Mouse (Mus musculus) layer of hippocampus, postnatal 36 days (tissue): Measurements from ENCODE around the gene Arhgap32. TPM values are rescaled to one million over a fixed set of nuclear protein-coding genes. Genes with fewer than 3 reads are reported as not detected.

Experiments used
- DNase-seq, 2 experiments: peaks; one replicate each; pipeline ENCODE4 v3.0.0; 2022
- microRNA-seq, 2 experiments: library from miRNA; unstranded; fragments of <30 nt; microRNA quantifications; one replicate each; pipeline ENCODE4 v1.2.0; 2021
- total RNA-seq, 2 experiments: library from RNA; stranded (reverse); gene quantifications; 2 replicates each; pipeline ENCODE4 v1.2.3; 2021

Arhgap32 gene
- total RNA-seq, 2 experiments from 2014 or later = 231 to 245 TPM

- no peak for DNase-seq
These were observed 141.9 kb downstream of the Arhgap32 start for GRCm38 (mm10) chr9:32257882-32258281.

DNA sequence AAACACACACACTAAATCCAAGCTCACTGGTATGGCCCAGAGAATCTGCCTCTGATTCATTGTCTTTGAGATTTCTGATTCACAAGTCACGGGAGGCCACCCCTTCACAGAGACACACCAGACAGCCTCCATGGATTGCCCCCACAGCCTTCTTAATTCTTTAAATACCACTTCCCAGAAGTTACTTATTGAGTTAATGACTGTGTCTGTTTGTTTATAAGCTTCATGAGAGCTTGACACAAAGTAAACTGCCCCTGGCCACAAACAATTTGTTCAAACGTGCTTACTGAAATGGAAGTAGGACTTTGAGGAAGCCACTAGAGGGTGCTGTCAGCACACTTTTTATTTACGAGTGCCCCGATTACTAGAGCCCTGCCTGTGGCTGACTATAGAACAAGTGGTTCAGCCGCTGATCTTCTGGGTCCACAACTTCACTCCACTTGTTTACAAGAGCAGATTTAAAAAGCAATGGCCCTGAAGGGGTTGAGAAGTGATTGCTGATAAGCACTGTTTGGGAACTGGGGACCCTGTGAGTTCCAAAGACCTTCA, 156.0 kb downstream of the Arhgap32 start:
- peak; percentile 48 to 49 for DNase-seq

GRCm38 (mm10) chr9:32278052-32278451, 162.1 kb downstream of the Arhgap32 start:
- no peak for DNase-seq

GRCm38 (mm10) chr9:32279789-32280188, 163.9 kb downstream of the Arhgap32 start:
- DNase-seq = no peak

GRCm38 (mm10) chr9:32280456-32280855, 164.5 kb downstream of the Arhgap32 start:
- DNase-seq = no peak

GRCm38 (mm10) chr9:32283591-32283990, 167.7 kb downstream of the Arhgap32 start:
- no peak for DNase-seq

GRCm38 (mm10) chr9:32291618-32292017, 175.7 kb downstream of the Arhgap32 start:
- DNase-seq = no peak

GRCm38 (mm10) chr9:32292686-32293085, 176.8 kb downstream of the Arhgap32 start:
- no peak for DNase-seq

GRCm38 (mm10) chr9:32295061-32295800, 179.3 kb downstream of the Arhgap32 start:
- DNase-seq = no peak

GRCm38 (mm10) chr9:32302501-32303150, 186.7 kb downstream of the Arhgap32 start:
- DNase-seq = no peak

- DNase-seq = no peak
These were observed 195.8 kb downstream of the Arhgap32 start for GRCm38 (mm10) chr9:32311786-32312185.

DNA sequence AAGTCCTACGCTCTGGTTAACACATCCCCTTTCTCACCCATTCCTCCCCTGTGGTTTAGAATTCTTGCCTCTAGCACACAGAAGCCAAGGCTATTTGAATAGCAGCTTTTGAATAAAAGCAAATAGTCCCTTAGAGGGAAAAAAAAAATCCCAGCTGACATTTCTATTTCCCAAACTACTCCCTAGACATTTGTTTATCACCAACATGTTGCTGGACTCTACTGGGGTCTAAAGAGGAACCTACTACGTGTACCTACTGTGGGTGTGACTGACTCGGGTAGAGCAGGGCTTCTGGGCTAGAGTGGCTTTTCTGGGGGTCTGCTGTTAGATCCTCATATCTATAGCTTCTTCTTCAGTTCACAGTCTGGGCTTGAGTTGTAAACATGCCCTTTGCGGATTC, 196.3 kb downstream of the Arhgap32 start:
- DNase-seq = no peak

GRCm38 (mm10) chr9:32314071-32314470, 198.1 kb downstream of the Arhgap32 start:
- DNase-seq = no peak

GRCm38 (mm10) chr9:32315999-32316398, 200.1 kb downstream of the Arhgap32 start:
- DNase-seq = no peak

Small RNAs within 50 kb of the gene (microRNA-seq; reads per million reads assigned to microRNA genes)
- 0 reads per million in 2 experiments for gene Gm44453

Other genes starting within 250 kb of the Arhgap32 start
- gene Barx2, start 202.7 kb upstream of the Arhgap32 start, total RNA-seq = under 1 TPM; 0.57 to 0.76 TPM
- gene Kcnj5, start 228.2 kb downstream of the Arhgap32 start, total RNA-seq = under 1 TPM; 0.35 to 0.40 TPM